Mouse (Mus musculus): ENCODE data around the gene Gm40193. TPM values are rescaled to one million over a fixed set of nuclear protein-coding genes. Genes with fewer than 3 reads are reported as not detected.

Gene Gm40193
- not detected for total RNA-seq (2023)

GRCm38 (mm10) chr11:70532839-70533238, at the start of gene Gm40193:
Gene Gm40193 (minus strand): TSS chr11:70532939.

GRCm38 (mm10) chr11:70562287-70562994, 29.7 kb upstream of the Gm40193 start, which contains the start of gene Mink1:
Gene Mink1 (plus strand): TSS chr11:70562881.

GRCm38 (mm10) chr11:70539877-70540587, 7.3 kb upstream of the Gm40193 start, which contains the start of gene Pld2:
Gene Pld2 (plus strand): TSS chr11:70540064.

GRCm38 (mm10) chr11:70525184-70525678, 7.5 kb downstream of the Gm40193 start, which contains the start of gene Psmb6:
Gene Psmb6 (plus strand): TSS chr11:70525367.

GRCm38 (mm10) chr11:70518923-70519322, 13.8 kb downstream of the Gm40193 start, which contains the start of gene Gltpd2:
Gene Gltpd2 (plus strand): TSS chr11:70519196.

GRCm38 (mm10) chr11:70514288-70514687, 18.5 kb downstream of the Gm40193 start, which contains the start of gene Vmo1:
Gene Vmo1 (minus strand): TSS chr11:70514616.

GRCm38 (mm10) chr11:70504970-70505369, 27.8 kb downstream of the Gm40193 start, which contains the start of gene Tm4sf5:
Gene Tm4sf5 (plus strand): TSS chr11:70505244.

Other genes with a start within 250 kb of the Gm40193 start
- gene Alox12e, start 210.3 kb downstream of the Gm40193 start, total RNA-seq (2023), result not detected
- gene Alox15, start 180.9 kb downstream of the Gm40193 start, total RNA-seq (2023), result not detected
- 10 to 100 TPM; 25.7 to 30.0 TPM for gene Pelp1, start 122.9 kb downstream of the Gm40193 start, total RNA-seq (2023)
- 100 to 1,000 TPM; 318 to 334 TPM for gene Arrb2, start 100.3 kb downstream of the Gm40193 start, total RNA-seq (2023)
- gene Med11, start 81.0 kb downstream of the Gm40193 start, total RNA-seq (2023), result 10 to 100 TPM; 40.1 to 41.8 TPM
- 1 to 10 TPM in 1 of 2 experiments, under 1 TPM in 1; 0.71 to 1.6 TPM for gene Zmynd15, start 73.5 kb downstream of the Gm40193 start, total RNA-seq (2023)
- gene Cxcl16, start 73.0 kb downstream of the Gm40193 start, total RNA-seq (2023), result under 1 TPM in 1 of 2 experiments, not detected in 1; 0.76 TPM
- not detected for gene Tm4sf5, start 27.7 kb downstream of the Gm40193 start, total RNA-seq (2023)
- not detected for gene Vmo1, start 18.3 kb downstream of the Gm40193 start, total RNA-seq (2023)
- not detected for gene Gltpd2, start 13.7 kb downstream of the Gm40193 start, total RNA-seq (2023)
- gene Psmb6, start 7.6 kb downstream of the Gm40193 start, total RNA-seq (2023), result 100 to 1,000 TPM; 130 to 135 TPM
- 1 to 10 TPM; 4.8 to 5.4 TPM for gene Pld2, start 7.1 kb upstream of the Gm40193 start, total RNA-seq (2023)
- 100 to 1,000 TPM; 172 to 178 TPM for gene Mink1, start 29.9 kb upstream of the Gm40193 start, total RNA-seq (2023)
- gene 4930544D05Rik, start 82.9 kb upstream of the Gm40193 start, total RNA-seq (2023), result 1 to 10 TPM; 2.6 to 3.3 TPM
- 1 to 10 TPM; 3.3 to 4.4 TPM for gene Chrne, start 86.3 kb upstream of the Gm40193 start, total RNA-seq (2023)
- not detected for gene Gp1ba, start 106.2 kb upstream of the Gm40193 start, total RNA-seq (2023)
- 100 to 1,000 TPM; 234 to 250 TPM for gene Rnf167, start 114.3 kb upstream of the Gm40193 start, total RNA-seq (2023)
- 10 to 100 TPM; 64.3 to 67.8 TPM for gene Slc25a11, start 114.5 kb upstream of the Gm40193 start, total RNA-seq (2023)
- 1,000 to 10,000 TPM; 1,694 to 1,755 TPM for gene Pfn1, start 121.7 kb upstream of the Gm40193 start, total RNA-seq (2023)
- gene Eno3, start 124.3 kb upstream of the Gm40193 start, total RNA-seq (2023), result 10 to 100 TPM; 30.7 to 31.4 TPM
- gene Spag7, start 136.5 kb upstream of the Gm40193 start, total RNA-seq (2023), result 10 to 100 TPM; 32.6 to 35.8 TPM
- 10 to 100 TPM; 43.9 to 48.0 TPM for gene Camta2, start 155.2 kb upstream of the Gm40193 start, total RNA-seq (2023)
- under 1 TPM; 0.47 to 0.53 TPM for gene Inca1, start 167.2 kb upstream of the Gm40193 start, total RNA-seq (2023)
- 10 to 100 TPM; 29.5 to 33.2 TPM for gene Kif1c, start 167.6 kb upstream of the Gm40193 start, total RNA-seq (2023)
- gene Zfp3, start 231.3 kb upstream of the Gm40193 start, total RNA-seq (2023), result 1 to 10 TPM; 3.3 to 4.7 TPM